Mouse (Mus musculus) cerebral cortex, adult 2 months (tissue): ENCODE data around the gene Ddx18.

Source experiments
- WGBS: fragments of 180-500 bp; shearing (Covaris S2); methylation state at CpG from one replicate; pipeline ENCODE4 v1.1.7; 2018; 5-methylcytosine and 5-hydroxymethylcytosine counted together

Ddx18 gene

DNA sequence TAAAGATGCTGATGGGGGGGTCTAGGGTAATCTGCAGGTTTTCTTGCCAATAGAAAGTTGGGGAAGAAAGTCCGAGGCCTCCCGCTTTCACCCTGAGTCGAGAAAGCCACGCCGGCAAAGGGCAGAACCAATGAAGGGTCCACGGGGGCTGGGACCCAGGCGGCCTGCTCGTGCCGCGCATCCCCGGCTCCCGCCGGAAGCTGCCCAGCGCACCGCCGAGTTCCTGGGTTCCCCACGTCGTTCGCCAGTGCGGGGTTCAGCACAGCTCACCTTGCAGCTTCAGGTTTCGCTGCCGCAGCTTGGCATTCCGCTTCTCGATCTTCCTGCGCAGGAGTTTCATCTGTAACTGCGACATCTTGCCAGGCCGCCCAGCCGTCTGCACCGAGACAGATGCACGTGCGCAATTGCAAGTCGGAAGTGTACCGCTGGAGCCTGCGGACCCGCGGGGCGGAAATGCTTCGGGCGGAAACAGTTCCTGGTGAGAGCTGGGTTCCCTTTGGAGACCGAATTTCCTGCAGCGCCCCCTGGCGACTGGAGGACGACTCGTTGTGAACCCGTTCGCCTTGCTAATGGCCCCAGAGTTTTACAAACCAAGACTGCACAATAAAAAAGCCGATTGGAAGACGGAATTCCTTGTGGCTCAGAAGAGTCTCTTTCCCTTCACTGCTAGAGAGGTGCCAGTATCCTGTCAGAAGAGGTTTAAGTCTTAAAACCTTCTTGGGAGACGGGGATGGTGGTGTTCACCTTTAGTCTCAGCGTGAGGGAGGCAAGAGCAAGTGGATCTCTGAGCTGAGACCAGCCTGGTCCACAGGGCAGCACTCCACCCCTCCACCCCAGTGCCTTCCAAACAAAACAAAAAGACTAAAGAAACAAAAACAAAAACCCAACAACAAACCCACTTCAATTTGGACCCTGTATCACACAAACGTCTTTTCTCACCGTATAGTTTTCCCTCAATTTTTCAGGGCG, at the start of gene Ddx18:
Gene Ddx18 (minus strand): TSS at position 469 of the 969 bp plus-strand sequence.
- WGBS, result 7% methylated on average over 53 of the region's 53 CpGs

DNA sequence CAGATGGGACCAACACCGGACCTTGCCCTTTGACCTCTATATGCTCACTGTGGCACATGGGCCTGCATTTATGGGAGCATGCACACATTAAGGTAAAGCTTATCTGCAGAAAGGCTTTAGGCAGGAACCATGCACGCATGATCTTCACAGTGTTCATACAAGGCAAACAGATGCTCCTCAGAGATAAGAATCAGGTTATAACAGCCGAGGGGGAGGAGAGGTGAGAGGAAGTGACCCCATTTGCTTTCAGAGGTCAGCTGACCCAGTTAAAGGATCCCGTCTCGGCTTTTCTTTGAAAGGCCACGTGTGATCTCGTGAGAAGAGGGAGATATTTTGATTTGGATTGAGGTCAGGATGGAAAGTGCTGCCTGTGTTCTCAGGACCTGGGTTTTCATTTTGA, 40.2 kb upstream of the Ddx18 start:
- 76% methylated on average over 7 of the region's 7 CpGs for WGBS

DNA sequence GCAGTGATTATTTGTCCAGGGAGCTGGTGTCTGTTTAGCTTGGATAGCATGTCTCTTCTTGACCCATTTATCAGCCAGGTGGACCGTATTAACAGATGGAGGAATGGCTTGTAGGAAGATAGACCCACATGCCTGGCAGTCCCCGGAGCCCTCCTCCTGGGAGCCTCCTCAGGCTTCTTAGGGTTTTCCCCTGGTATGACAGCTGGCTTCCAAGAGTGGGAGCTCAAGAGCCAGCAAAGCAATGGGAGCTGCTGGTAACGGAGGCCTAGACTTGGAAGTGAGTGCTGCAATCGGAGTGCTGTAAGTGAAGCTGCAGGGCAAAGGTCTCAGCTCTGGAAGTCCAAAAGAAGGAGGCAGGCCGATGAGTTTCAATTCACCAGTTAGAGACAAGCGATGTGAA, 37.3 kb upstream of the Ddx18 start:
- WGBS, result 45% methylated on average over 6 of the region's 6 CpGs

DNA sequence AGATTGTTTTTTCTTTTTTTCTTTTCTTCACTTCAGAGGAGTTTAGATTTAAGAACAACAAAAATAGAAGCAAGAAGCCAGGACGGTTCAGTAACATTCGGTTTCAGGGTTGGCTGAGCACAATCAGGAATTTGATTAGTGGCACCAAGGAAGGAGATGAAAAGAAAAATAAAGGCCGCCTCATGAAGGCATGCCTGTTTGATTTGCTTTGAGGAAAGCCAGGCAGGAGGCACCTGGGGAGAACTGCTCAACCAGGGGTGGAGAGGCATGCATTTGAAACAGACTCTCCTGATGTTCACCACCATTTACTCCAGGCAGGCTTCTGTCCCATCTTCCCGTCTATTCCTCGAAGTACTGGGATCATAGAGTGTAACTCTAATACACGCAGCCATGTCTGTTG, 34.1 kb upstream of the Ddx18 start:
- WGBS, result 77% methylated on average over 6 of the region's 6 CpGs

- WGBS, result 42% methylated on average over 1 of the region's 1 CpGs
These were observed 33.3 kb upstream of the Ddx18 start for GRCm38 (mm10) chr1:121601084-121601483.

DNA sequence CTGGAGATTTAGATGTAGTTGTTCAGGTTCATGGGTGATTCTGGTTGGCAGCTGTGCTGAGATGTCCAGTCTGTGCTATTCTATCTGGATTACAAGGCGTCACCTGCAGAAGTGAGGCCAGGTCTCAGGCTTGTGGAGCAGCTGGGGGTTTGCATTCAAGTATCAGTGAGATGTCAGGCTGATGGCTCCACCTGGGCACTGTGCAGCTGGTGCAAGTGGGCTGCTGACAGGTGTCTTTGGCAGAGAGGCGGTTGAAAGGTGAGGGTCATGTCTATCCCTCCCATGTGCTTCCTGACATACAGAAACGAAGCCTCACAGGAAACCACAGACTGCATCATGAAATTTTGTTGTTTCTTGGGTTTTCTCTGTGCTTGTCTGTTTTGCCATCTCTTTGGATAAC, 30.6 kb upstream of the Ddx18 start:
- 84% methylated on average over 3 of the region's 3 CpGs for WGBS

DNA sequence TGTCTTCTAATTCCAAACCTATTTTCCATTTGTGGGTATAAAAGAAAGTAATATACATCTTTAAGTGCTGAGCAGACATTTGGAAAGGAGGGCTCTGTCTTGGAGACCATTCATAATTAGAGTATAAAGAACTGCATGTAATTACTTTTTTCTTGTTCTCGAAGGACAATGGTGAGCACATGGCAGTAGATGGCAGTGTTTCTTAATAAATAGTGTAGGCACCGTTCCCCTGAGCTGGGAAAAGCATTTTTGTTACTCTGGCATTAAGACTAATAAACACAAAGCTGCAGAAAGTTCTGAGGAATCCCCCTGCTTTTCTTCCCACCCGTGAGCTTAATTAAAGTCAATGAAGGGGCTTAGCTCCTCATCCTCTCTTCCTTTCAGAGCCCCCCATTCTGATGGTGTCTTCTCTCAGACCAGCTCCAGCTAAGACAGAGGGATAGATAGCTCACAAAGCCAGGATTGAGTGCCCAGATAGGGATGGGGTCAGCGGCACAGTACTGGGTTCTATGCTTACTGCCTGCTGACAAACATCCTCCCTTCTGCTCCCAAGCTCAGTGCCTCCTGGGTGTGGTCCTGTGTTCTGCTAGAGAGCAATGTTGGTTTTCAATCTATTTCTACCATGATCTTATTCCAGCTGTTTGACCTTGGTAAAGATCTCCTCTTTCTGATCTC, 29.3 kb upstream of the Ddx18 start:
- WGBS, result 14% methylated on average over 4 of the region's 4 CpGs

DNA sequence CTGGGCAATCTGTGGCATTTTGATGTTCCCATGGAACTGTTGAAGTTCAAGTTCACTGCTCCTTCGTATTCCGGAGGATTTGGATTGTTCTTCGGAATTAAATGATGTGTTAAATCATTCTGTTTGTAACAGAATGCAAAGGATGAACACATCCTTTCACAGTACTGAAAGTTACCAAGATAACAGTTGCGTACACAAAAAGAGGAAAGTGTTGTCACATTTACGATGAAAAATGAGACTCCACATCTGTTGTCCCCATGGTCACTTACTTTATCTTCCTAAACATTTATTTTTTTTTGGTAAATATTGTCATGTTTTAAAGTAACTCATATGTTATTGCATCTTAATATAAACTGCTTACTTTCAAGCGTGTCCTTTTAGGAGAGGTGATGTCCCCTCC, 17.0 kb upstream of the Ddx18 start:
- WGBS, result 86% methylated on average over 6 of the region's 6 CpGs

GRCm38 (mm10) chr1:121581133-121581855, 13.5 kb upstream of the Ddx18 start:
- WGBS, result 88% methylated on average over 5 of the region's 5 CpGs

DNA sequence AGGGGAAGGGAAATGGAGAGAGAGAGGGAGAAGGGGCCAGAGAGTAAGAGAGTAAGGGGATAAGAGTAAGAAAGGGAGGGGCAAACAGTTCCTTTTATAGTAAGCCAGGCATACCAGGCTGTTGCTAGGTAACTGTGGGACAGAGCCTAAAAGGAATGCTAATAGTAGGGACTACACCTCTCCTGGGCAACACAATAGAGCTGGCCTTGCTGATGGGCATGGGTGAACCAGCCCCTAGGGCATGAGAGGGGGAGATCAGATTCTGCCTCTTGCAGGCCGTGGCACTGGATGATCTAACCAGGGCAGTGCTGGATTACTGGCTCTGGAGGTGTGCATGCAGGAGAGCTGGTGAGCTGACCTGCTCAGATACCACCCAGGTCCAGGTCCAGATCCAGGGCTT, 9.7 kb upstream of the Ddx18 start:
- 38% methylated on average over 1 of the region's 1 CpGs for WGBS

DNA sequence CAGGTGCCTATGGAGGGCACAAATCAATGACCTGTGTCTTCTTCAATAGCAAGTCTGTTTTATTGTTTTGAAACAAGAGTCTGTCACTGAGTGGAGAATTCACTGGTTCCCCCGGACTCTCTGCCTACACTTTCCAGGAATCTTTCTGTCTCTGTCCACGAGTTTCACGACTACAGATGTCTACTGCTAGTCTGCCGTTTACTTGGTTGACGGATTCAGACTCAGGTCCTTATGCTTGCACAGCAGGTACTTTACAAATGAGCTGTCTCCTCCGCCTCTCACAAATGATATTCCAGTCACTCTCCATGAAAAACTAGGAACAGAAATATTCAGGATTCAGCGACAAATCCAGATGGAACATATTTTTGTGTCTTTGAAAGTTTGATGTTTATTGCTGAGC, 2.7 kb upstream of the Ddx18 start:
- 57% methylated on average over 7 of the region's 7 CpGs for WGBS

DNA sequence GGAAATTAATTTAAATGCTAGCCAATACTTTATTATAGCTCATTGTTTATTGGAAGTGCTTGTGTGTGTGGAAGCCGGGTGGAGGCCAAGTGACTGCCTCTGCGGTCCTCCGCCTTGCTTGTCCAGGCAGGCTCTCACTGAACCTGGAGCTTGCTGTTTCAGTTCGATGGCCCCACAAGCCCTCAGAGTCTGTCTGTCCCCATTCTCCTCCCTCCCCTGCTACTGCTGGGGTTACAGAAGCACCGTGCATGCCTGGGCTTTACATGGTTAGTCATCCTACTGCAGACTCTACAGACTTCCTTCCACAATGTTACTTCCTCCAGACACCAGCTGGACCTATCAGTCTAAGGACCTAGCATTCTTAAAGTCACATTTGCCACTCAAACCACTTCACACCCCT, 9.9 kb downstream of the Ddx18 start:
- 91% methylated on average over 5 of the region's 5 CpGs for WGBS

- 50% methylated on average over 7 of the region's 7 CpGs for WGBS
These were observed 16.3 kb downstream of the Ddx18 start for GRCm38 (mm10) chr1:121551457-121551835.

DNA sequence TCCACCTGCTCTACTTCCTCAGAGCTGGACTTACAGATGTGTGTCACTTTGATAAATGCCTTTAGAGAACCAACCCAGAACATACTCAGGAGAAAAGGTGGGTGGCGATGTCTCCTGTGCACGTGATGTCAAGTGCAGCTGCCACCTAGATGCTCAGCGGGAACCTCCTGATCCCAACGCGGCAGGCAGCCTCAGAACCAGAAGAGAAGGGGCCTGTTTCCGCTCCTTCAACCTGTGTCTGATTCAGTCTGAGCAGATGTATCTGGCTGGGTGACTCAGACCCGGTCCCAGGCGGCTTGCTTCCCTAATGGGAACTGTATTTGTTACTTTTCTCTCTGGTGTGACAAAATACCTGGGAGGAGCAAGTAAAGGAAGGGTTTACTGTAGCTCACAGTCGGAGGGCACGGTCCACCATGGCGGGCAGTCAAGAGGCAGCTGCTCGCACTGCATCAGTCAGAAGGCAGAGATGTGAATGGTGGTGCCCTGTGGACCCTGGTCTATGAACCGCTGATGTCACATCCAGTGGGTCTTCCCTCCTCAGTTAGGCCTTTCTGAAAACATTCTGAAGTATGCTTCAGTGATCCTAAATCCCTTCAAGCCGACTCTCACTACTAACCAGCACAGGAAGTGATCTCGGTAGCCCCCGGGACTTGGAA, 16.9 kb downstream of the Ddx18 start:
- WGBS, result 68% methylated on average over 16 of the region's 16 CpGs

- 81% methylated on average over 4 of the region's 4 CpGs for WGBS
These were observed 18.3 kb downstream of the Ddx18 start for GRCm38 (mm10) chr1:121549456-121549855.

GRCm38 (mm10) chr1:121548667-121549066, 19.1 kb downstream of the Ddx18 start:
- 98% methylated on average over 4 of the region's 4 CpGs for WGBS

GRCm38 (mm10) chr1:121546844-121547243, 20.9 kb downstream of the Ddx18 start:
- WGBS, result 49% methylated on average over 2 of the region's 2 CpGs

DNA sequence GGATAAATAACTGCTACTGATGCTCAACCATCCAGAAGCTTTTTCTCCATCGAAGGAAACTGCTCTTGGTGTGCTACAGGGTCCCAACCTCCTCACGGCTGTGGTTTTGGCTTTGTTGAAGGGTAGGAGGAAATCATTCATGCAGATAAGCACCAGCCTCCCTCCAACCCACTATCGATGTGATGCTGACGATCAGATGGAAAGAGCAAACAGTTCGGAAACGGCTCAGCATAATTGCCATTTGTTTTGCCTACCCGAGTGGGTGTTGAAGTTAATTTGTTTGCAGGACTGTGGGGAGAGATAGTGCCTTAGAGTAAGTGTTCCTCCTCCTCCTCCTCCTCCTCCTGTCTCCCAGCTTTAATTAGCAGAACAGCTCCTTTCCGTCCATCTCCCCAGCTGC, 27.4 kb downstream of the Ddx18 start:
- WGBS, result 44% methylated on average over 8 of the region's 8 CpGs

GRCm38 (mm10) chr1:121531439-121531838, 36.4 kb downstream of the Ddx18 start:
- WGBS, result 76% methylated on average over 7 of the region's 7 CpGs

- WGBS, result 89% methylated on average over 6 of the region's 6 CpGs
These were observed 38.5 kb downstream of the Ddx18 start for GRCm38 (mm10) chr1:121529286-121529685.

DNA sequence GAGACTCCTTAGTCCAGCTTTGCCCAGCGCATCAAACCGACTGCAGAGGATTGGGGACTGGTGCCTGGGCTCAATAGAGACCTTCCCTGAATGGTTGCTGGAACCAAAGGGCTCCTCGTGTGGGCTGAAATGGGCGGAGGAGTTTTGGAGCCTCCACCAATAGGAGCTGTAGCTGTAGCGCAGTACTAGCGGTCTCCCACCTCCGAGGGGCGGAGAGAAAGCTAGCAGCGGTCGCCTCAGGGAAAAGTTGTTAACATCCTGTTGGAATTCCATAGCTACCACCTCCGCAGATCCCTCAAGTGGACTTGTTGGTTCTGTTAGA, 39.4 kb downstream of the Ddx18 start, which contains the start of gene Htr5b:
Gene Htr5b (minus strand): TSS at position 67 of the 322 bp plus-strand sequence.
- WGBS, result 4% methylated on average over 11 of the region's 11 CpGs
